Mouse (Mus musculus) urinary bladder, postnatal 36 days (tissue): ENCODE measurements around the gene Dhh.

ENCODE experiments used
- DNase-seq, 2 experiments: peaks; one replicate each; pipeline ENCODE4 v3.0.0; 2022; ENCODE audit warnings: low spot score in 2 of 2, mixed read lengths in 1 of 2

The Dhh gene

GRCm38 (mm10) chr15:98916016-98916415 lies 17.7 kb upstream of the Dhh start:
- no peak for DNase-seq

GRCm38 (mm10) chr15:98914903-98915302 lies 16.6 kb upstream of the Dhh start:
- DNase-seq, result no peak

GRCm38 (mm10) chr15:98904692-98905091 lies 6.4 kb upstream of the Dhh start:
- DNase-seq, result no peak

GRCm38 (mm10) chr15:98902600-98902999 lies 4.3 kb upstream of the Dhh start:
- DNase-seq, result no peak

- DNase-seq, result no peak
Observed at GRCm38 (mm10) chr15:98901530-98901929, 3.2 kb upstream of the Dhh start.

GRCm38 (mm10) chr15:98897495-98897894 lies 845 bp downstream of the Dhh start:
- DNase-seq, result no peak

GRCm38 (mm10) chr15:98895635-98896589 lies 2.4 kb downstream of the Dhh start:
- no peak for DNase-seq

GRCm38 (mm10) chr15:98894746-98895634 lies 3.4 kb downstream of the Dhh start:
- DNase-seq, result peak in 1 of 2 experiments; percentile 14

GRCm38 (mm10) chr15:98893940-98894745 lies 4.2 kb downstream of the Dhh start, which contains the start of gene Rhebl1:
TSS of gene Rhebl1 (minus strand) at chr15:98894540.
- DNase-seq, result peak in 1 of 2 experiments; percentile 14

- DNase-seq, result no peak
Observed at GRCm38 (mm10) chr15:98893036-98893435, 5.3 kb downstream of the Dhh start.

- peak in 1 of 2 experiments; percentile 62 for DNase-seq
Observed at GRCm38 (mm10) chr15:98891907-98892606, 6.3 kb downstream of the Dhh start.

GRCm38 (mm10) chr15:98891198-98891742 lies 7.1 kb downstream of the Dhh start:
- DNase-seq, result no peak

GRCm38 (mm10) chr15:98887526-98887925 lies 10.8 kb downstream of the Dhh start:
- DNase-seq, result no peak

- DNase-seq, result no peak
Observed at GRCm38 (mm10) chr15:98886667-98887387, 11.5 kb downstream of the Dhh start.

- no peak for DNase-seq
Observed at GRCm38 (mm10) chr15:98884106-98884505, 14.2 kb downstream of the Dhh start.

- no peak for DNase-seq
Observed at GRCm38 (mm10) chr15:98883661-98884060, 14.7 kb downstream of the Dhh start.

GRCm38 (mm10) chr15:98881656-98882008 lies 16.7 kb downstream of the Dhh start:
- DNase-seq, result no peak

- DNase-seq, result peak; percentile 84 to 90
Observed at GRCm38 (mm10) chr15:98880978-98881655, 17.2 kb downstream of the Dhh start.

GRCm38 (mm10) chr15:98877331-98877730 lies 21.0 kb downstream of the Dhh start:
- DNase-seq, result no peak
